Mouse (Mus musculus) frontal cortex, postnatal 36 days (tissue): ENCODE data around the gene Mfap1a.
A peak's percentile ranks its signal among the peaks of the same experiment; 100 is the strongest.
"Not testable (repeated sequence)": the region's sequence is repeated elsewhere in the genome, so short reads cannot be mapped to it uniquely, and the experiment has no call there.

Experiments used
- DNase-seq, 2 experiments: peaks; one replicate each; pipeline ENCODE4 v3.0.0; 2022; ENCODE audit warnings: low spot score in 2 of 2

The Mfap1a gene

DNA sequence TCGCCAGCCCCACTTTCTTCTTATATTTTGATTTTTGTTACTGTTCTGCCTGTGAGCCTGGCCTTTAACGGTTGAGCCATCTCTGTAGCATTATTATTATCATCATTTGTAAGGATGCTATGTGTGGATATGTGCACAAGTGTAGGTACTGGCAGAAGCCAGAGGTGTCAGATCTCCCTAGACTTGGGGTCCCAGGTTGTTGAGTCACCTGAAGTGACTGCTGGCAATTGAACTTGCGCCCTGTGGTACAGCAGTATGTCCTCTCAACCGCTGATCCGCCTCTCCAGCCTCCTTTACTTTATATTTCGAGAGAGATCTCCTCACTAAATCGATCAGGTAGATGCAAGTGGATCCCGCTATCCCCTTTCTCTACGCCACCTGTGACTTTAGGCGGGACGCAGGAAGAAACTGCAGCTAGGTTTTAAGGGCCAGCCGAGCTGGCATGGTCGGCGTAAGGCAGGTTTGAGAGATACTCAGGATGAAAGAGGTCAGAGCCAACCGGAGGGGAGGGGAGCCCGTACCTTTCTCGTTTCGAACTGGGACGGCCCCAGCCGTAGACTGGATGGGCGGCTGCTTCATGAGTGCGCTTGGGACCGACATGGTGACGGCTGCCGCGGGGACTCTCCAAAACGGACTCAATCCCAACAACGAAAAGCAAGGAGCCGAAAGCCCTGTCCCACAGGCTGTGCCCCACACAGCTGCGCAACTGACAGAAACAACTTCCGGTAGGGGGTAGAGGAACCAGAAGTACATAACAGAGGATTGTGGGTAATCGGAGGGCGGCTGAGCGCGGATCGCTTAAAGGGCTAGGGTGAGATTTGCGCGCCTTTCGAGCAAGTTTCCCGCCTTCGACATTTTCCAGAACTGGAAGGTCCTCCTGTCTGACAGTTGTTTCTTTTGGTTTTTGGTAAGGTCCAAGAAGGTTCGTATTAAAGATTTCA, at the start of gene Mfap1a, which contains the start of gene Wdr76:
Gene Mfap1a (minus strand): TSS at position 724 of the 941 bp plus-strand sequence.
Gene Wdr76 (plus strand): TSS at position 782 of the 941 bp plus-strand sequence.
- DNase-seq: peak; percentile 86 to 87

DNA sequence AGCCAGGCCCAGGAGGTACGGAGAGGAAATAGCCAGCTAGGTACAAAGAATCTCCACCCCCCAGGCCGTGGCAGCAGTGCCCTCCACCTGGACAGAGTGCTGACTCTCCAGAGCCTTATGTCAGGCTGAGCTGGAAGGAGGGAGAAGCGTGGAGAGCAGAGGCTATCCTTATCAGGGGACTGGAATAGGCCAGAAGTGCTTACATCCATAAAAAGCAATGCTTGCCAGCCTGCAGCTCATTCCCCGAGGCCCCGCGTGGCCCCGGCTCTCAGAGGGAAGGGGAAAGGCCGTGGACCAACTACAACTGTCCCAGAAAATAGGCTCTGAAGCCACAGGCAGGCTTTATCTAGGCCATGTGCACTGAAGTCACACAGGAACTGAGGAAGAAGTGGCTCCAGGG, 44.8 kb upstream of the Mfap1a start:
- DNase-seq: no peak

DNA sequence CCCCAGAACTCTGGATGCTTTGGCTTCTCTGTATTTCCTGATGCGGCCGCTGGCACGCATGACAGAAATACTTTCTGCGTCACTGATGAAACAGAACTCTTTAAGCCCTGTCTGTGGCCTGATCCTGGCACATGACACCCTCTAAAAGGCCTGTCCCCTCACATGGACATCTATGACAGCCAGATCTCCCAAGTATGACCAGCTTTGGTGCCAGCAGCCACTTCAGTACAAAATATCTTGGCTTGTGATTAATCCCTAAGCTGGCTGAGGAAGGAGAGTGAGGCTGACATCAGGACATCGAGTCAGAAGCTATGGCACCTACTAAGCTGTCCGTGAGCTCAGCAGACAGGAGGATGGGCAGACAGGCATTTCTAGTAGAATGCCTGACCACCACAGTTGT, 43.2 kb upstream of the Mfap1a start:
- no peak for DNase-seq

DNA sequence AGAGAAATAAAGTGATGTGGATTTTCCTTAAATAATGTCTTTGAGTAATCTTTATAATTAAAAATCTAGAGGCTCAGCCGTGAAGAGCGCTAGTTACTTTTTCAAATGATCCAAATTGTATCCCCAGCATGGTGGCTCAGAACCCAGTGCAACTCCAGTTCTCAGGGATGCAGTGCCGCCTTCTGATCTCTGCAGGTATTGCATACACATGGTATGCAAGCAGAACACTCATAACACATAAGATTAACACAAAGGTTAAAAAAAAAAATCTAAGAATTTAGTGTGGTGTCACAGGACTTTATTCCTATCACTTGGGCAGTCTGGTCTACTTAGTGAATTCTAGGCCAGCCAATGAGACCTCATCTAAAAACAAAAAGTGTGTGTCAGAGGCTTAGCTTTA, 38.4 kb upstream of the Mfap1a start:
- DNase-seq: no peak

DNA sequence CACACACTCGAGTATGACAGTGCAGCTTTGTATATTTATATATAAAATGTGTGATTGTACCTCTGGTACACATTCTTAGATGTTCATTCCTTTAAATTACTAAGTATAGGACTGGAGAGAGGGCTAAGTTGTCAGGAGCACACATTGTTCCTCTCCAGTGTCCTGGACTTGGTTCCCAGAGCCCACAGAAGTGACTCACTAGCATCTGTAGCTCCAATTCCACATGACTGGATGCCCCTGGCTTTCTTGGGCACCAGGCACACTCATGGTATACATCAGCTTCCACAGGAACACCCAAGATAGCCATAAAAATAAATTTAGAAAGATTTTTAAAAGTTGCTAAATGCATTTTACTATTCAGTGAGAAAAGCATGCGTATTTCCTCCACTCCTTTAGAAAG, 18.6 kb upstream of the Mfap1a start:
- DNase-seq: peak; percentile 29 to 53

DNA sequence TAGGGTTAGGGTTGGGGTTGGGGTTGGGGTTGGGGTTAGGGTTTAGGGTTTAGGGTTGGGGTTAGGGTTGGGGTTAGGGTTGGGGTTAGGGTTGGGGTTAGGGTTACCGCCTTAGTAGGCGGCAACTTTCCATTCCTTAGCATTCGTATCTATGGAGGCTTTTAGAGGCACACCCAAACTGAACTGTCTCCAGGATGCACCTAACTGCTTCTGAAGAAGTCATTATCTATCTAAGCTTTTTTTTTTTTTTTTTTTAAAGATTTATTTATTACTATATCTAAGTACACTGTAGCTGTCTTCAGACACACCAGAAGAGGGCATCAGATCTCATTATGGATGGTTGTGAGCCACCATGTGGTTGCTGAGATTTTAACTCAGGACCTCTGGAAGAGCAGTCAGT, 16.4 kb upstream of the Mfap1a start:
- DNase-seq: not testable (repeated sequence)

DNA sequence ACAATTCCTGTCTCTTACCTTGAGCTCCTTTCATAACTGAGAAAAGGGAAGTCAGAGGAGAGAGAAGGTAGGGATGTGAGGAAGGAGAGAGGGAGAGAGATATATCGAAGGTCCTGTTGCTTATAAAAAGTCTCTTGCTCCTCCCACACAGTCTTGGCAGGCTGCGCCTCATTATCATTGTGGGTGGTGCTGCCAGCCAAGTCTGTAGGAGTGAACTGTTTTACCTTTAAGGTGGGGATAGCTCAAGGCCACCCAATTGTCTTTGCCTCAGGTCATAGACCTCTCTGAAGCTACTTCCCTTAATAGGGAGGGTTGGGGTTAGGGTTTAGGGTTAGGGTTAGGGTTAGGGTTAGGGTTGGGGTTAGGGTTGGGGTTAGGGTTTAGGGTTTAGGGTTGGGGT, 15.5 kb upstream of the Mfap1a start:
- DNase-seq: peak; percentile 24 to 65

DNA sequence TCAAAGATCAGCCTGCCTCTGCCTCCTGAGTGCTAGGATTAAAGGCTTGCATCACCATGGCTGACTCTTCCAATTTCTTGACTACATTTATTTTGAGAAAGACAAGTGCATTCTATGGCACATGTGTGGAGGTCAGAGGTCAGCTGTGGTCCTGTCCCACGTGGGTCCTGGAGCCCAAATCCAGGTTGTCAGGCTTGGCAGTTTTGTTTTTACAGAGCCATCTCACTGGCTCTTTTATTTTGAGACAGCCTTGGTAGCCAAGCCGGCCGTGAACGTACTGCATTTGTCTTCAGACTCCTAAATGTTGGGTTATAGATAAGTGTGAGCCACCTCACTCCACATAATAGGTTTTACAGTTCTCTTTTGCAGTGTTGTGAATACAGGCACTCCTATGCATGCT, 12.2 kb upstream of the Mfap1a start:
- not testable (repeated sequence) for DNase-seq

DNA sequence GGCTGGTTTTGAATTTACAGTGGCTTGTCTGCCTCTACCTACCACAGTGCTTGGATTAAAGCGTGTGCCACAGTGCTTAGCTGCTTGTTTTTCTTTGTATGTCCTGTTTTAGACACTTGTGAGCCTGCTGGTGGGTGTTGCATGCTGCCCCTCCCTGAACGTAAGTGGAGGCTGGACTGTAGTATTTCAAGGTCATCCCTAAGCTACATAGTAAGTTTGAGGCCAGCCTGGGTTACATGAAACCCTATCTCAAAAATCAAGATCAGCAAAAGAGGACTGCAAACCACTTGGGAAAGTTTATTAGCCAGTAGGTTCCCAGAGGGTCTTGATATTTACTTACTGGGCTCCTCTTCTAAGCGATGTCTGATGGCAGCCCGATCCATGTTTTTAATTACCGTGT, 11.6 kb upstream of the Mfap1a start:
- DNase-seq: no peak

DNA sequence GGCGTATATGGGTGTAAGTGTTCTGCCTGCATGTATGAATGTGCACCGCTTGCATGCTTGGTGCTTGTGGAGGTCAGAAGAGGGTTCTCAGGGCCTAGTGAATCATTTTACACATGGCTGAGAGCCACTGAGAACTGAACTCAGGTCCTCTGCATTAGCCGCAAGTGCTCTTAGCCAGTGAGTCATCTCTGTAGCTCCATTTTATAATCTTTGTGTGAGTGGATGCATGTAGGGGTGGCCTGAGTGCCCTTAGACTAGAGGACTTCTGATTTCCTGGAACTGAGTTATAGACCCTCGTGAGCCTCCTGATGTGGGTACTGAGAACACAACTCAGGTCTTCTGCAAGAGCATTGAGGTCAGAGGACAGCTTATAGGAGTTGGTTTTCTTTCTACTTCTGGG, 7.7 kb upstream of the Mfap1a start:
- no peak for DNase-seq

DNA sequence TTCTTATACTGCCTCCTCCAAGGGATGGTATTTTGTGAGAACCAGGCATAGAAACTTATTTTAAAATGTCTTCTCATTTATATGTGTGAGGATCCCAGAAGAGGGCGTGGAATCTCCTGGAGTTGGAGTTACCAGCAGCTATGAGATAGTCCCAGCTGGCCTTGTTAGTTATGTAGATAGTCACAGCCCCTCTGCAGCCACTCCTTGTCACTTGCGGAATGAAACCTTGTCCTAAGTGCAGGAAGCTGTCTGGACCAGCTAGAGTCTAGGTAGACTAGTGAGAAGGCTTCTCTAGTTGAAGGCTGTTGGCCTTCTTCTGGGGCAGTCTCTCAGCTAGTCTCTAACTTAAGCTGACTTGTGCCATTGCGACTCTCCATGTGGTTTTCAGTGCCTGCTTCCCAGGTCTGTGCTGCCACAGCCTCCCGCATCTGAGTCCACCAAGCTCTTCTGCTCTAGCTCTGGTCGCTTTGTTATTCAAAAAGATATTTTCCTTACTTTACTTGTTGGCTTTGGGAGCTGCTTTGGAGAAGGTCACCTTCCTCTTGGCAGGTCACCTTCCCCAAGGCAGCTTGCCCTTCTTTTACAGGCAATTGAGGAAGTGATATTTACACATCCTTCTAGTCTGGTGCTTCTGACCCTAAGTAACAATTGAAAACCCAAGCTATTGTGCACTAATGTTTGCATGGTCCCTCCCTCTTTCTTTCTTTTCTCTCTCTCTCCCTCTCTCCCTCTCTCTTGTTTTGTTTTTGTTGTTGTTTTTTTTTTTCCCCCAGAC, 6.7 kb upstream of the Mfap1a start:
- not testable (repeated sequence) for DNase-seq

DNA sequence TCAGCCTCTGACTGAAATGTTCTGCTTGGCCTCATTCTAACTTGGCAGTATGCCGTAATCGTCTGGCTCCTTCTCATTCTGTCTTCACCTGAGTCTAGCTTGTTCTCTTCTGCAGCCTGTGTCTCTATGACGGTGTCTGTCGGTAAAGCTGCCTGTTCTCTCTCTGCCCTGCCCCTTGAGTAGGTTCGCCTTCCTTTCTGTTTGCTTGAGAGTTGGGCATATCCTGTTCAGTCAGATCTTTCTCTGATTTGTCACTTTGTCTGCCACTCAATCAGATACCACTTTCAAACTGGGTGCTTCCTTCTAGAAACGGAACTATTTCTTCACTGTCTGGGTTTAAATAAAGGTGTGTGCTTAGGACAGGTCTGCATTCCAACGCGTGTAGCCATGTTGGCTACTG, 4.9 kb upstream of the Mfap1a start:
- no peak for DNase-seq

DNA sequence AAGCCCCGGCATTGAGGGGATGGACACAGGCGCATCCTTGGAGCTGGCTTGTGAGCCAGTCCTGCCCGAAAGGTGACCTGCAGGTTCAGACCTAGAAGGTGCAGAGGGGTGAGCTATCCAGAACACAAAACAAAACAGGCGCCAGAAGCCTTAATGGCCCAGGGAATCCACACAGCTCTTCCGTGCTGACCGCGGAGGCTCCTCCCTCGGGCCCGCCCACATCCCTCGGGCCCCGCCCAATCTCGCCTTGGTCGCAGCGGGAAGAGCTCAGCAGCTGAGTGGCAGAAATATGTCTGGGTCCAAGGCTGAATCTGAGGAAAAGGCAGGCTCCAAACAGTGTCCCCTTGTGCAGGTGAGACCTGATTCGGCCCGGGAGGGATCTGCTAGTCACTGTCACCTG, 3.1 kb upstream of the Mfap1a start:
- peak; percentile 37 to 44 for DNase-seq

DNA sequence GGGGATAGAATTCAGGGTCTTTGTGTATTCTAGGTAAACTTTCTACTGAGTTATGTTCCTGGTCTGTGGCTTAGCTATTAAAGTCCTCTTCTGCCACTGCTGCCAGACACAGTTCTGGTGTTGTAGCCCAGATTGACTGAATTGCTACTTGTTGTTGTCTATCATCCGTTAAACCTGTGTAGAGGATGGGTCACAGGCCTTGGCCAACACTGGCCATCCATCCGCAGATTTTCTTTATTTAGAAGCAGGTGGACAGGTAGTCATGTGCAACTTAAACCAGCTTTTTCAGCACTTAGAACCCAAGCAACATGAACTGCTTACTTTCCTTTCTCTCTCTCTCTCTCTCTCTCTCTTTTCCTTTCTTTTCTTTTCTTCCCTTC, 1.5 kb upstream of the Mfap1a start:
- DNase-seq: no peak

DNA sequence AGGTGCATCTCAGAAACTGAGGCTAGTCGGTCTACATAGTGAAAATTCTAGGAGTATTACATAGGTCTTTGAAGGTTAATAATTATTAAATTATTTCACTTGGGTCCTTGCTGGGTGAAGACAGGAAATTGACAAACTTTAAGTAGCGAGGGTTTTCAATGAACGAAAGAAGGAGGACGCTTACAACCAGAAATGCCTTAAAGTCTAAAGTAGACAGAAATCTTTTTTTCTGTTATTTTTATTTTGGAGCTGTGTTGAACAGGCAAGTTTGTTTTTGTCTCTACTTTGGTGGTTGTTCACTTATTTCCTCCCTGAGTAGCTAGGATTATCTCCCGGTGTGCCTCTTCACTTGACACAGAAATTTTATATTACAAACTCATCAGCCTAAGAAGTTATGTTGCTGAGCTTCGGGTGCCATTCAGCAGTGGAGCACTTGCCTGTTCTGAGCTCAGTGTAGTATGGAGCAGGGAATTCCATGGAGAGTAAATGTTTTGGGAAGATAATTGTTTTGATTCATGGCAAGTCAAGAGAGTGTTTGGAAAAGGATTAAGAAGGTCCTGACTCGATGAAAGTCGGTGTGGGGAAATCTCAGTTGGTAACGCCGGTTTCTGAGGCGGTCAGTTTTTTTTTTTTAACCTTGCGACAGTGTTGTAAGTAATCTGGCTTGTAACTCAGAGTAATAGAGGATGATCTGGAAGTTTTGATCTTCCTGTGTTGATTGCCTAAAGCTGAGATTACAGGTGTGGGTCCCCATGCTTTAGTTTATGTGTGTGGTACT, 897 bp upstream of the Mfap1a start:
- DNase-seq: no peak

DNA sequence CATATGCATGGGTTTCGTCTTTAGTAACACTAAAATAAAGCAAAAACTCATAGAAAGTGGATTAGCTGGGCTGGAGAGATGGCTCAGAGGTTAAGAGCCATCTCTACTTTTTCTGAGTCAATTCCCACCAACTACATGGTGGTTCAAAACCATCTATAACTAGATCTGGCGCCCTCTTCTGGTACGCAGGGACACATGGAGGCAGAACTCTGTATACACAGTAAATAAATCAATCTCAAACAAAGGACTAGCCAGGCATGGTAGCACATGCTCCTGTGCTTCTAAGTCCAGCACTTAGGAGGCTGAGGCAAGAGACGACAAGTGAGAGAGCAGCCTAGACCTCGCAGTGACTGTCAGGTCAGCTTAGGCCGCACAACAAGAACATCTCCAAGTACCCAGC, 4.9 kb downstream of the Mfap1a start:
- DNase-seq: not testable (repeated sequence)

DNA sequence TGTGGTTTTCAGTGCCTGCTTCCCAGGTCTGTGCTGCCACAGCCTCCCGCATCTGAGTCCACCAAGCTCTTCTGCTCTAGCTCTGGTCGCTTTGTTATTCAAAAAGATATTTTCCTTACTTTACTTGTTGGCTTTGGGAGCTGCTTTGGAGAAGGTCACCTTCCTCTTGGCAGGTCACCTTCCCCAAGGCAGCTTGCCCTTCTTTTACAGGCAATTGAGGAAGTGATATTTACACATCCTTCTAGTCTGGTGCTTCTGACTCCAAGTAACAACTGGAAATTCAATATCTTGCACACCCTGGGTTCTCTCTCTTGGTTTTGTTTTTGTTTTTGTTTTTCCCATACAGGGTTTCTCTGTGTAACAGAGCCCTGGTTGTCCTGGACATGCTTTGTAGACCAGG, 22.1 kb downstream of the Mfap1a start:
- DNase-seq: not testable (repeated sequence)

DNA sequence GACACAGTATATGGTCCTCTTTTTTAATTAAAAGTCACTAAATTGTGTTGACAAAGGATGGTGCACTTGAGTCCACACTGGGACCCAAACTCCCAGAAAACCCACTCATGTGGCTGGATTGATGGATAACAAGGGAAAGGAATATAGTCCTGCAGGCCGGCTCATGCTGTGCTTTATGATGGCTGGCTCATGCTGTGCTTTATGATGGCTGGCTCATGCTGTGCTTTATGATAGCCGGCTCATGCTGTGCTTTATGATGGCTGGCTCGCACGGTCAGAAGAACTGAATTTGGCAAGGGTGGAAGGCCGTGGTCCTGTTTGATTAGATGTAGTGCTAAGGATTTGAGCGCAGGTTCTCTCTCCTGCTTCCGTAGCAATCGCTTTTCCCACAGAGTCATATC, 22.9 kb downstream of the Mfap1a start:
- no peak for DNase-seq

DNA sequence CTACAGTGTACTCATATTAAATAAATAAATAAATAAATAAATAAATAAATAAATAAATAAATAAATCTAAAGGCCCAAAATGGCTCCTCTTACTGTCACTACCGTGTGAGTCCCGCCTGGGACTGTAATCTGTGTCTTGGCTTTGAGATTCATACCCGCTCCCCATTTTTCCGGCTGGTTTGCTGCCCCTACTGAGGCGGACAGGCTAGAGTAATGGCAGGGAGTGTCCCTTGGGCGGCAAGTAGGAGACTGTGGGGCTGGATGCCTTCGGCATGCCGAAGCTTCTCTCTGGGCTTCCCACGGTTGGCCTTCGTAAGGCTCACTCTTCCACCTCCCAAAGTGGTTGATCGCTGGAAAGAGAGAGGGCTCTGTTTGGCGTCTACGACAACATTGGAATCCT, 25.5 kb downstream of the Mfap1a start:
- DNase-seq: not testable (repeated sequence)

DNA sequence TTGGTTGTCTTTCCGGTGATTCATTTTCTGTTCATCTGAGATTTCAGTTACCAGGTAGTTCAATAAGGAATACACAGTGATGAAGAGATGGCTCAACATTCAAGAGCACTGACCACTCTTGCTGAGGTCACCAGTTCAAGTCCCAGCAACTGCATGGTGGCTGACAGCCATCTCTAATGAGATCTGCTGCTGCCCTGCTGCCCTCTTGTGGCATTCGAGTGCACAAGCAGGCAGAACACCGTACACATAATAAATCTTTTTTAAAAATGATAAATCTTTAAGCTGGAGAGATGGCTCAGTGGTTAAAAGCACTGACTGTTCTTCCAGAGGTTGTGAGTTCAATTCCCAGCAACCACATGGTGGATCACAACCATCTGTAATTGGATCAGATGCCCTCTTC, 26.0 kb downstream of the Mfap1a start:
- DNase-seq: no peak

DNA sequence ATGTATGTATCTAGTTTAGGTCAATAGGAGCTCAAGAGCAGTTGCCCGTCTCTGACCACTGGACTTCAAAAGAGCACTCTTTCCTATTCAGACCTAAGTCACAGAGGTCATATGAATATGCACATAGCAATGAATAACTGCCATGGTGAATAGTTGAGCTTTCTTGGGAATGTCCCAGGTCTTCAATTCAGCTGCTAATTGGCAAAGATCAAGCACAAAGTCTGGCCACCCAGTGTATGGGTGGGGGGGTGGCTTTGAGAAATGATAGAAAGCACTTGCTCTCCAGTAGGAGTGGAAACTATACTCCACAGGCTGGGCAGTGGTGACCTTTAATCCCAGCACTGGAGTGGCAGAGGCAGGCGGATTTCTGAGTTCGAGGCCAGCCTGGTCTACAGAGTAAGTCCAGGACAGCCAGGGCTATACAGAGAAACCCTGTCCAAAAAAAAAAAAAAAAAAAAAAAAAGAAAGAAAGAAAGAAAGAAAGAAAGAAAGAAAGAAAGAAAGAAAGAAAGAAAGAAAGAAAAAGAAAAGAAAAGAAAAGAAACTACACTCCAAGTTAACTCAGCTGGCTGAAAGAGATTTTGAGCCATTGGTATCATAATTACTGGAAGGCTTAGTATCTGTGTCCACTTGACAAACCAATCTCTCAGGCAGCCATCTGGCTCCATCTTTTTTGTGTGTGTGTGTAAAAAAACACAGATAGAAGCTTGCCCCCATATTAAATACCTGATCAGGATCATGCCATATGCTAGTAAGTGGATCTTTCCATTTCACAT, 28.8 kb downstream of the Mfap1a start:
- no peak for DNase-seq
